Mouse (Mus musculus) hindbrain, embryonic 12.5 days (tissue): ENCODE data around the gene Tmem191c. TPM values are rescaled to one million over a fixed set of nuclear protein-coding genes. Genes with fewer than 3 reads are reported as not detected.

Experiments used
- polyA plus RNA-seq: library from polyadenylated mRNA; unstranded; fragments of >200 nt; fragmentation: Nextera tagmentation; extraction: Ambion mirVana; gene quantifications from 2 replicates; pipeline ENCODE4 v1.2.1, GENCODE M21; 2016

The Tmem191c gene
- polyA plus RNA-seq, 1 experiment from 2014 or later: 19.6 TPM

Other genes starting within 250 kb of the Tmem191c start
- 96.2 and 105 TPM in 2 replicates for gene Ypel1, start 206.4 kb upstream of the Tmem191c start, polyA plus RNA-seq
- 154 and 157 TPM in 2 replicates for gene Ppil2, start 164.8 kb upstream of the Tmem191c start, polyA plus RNA-seq
- gene 2610318N02Rik, start 150.9 kb upstream of the Tmem191c start, polyA plus RNA-seq: 55.0 and 60.0 TPM in 2 replicates
- 57.6 and 67.0 TPM in 2 replicates for gene Sdf2l1, start 143.7 kb upstream of the Tmem191c start, polyA plus RNA-seq
- gene Ydjc, start 131.5 kb upstream of the Tmem191c start, polyA plus RNA-seq: 14.0 and 17.5 TPM in 2 replicates
- 0.79 and 1.6 TPM in 2 replicates for gene Ccdc116, start 128.8 kb upstream of the Tmem191c start, polyA plus RNA-seq
- 346 and 373 TPM in 2 replicates for gene Ube2l3, start 73.4 kb upstream of the Tmem191c start, polyA plus RNA-seq
- 1.3 and 2.0 TPM in 2 replicates for gene Rimbp3, start 67.5 kb upstream of the Tmem191c start, polyA plus RNA-seq
- gene Hic2, start 42.5 kb upstream of the Tmem191c start, polyA plus RNA-seq: 12.3 and 13.8 TPM in 2 replicates
- gene Serpind1, start 55.3 kb downstream of the Tmem191c start, polyA plus RNA-seq: 0.33 and 0.43 TPM in 2 replicates
- 19.8 and 20.4 TPM in 2 replicates for gene Snap29, start 129.9 kb downstream of the Tmem191c start, polyA plus RNA-seq
- 64.8 and 72.8 TPM in 2 replicates for gene Pi4ka, start 130.2 kb downstream of the Tmem191c start, polyA plus RNA-seq
- gene Crkl, start 175.9 kb downstream of the Tmem191c start, polyA plus RNA-seq: 87.1 and 98.9 TPM in 2 replicates
- 3.0 and 4.5 TPM in 2 replicates for gene Aifm3, start 213.5 kb downstream of the Tmem191c start, polyA plus RNA-seq
- 113 and 121 TPM in 2 replicates for gene Lztr1, start 232.6 kb downstream of the Tmem191c start, polyA plus RNA-seq